Mouse (Mus musculus): ENCODE results near the gene Rab34.
"Not testable (repeated sequence)": the region's sequence is repeated elsewhere in the genome, so short reads cannot be mapped to it uniquely, and the experiment has no call there.

Rab34 gene

GRCm38 (mm10) chr11:78180081-78180761 lies 8.0 kb upstream of the Rab34 start:
- DNase-seq (ENCODE audit: low read depth) = no peak

- DNase-seq (ENCODE audit: low read depth) = no peak
These were observed 6.3 kb upstream of the Rab34 start for GRCm38 (mm10) chr11:78181830-78182357.

DNA sequence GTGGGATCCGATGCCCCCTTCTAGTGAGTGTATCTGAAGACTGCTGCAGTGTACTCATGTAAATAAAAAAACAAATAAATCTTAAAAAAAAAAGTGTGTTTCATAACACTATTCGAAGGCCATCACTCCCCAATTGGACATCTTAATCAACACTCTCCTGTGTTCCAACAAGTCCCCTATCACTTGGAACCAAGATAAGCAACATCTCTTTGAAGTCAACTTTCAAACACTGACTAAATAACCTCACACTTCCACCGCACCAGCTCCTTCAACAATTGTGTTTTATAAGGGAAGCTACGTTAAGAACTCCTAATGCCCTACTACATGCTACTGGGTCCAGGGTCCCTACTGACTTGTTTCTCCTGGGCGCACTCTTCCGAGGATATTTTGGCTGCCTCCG lies 5.8 kb upstream of the Rab34 start:
- DNase-seq (ENCODE audit: low read depth) = no peak

DNA sequence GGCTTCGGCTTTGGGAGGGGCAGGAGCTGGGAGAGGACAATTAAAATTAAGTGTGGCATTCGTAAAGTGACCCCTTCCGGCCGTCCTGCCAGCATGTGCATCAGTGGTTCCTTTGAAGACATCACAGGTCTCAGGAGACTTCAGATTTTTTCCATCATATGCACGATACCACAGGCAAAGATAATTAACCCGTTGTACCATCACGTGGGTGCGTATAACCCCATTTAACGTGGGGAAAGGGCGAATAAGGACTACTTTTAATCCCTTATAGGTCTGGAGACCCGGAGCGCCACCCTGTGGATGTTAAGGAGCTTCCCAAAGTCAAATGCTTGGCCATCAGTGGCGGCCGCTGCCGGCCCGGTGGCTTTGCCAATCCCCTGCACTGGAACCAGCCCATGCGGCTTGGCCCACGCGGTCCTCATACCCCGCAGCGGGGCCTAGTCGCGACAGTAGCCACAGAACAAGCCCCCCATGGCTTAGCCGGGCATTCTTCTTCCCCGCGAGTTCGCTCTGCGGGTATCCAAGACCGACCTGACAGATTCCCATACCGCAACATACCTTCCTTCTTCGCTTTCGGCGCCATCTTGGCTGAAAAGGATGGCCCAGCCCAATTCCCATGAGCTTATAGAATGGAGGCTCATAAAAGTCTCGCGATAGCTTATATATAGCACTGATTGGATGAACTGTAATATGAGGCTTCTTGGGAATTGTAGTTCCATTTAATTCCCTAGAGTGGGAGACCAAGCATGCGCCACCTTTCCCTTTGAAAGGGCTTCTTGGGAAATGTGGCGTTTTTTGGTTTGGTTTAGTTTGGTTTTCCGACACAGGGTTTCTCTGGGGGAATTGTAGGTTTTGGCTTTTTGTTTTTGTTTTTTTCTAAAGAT lies 5.0 kb upstream of the Rab34 start, which contains the start of gene Rpl23a:
Rpl23a (minus strand) TSS at position 624 of the 884 bp plus-strand sequence.
- peak; percentile 94 for DNase-seq (ENCODE audit: low read depth)

DNA sequence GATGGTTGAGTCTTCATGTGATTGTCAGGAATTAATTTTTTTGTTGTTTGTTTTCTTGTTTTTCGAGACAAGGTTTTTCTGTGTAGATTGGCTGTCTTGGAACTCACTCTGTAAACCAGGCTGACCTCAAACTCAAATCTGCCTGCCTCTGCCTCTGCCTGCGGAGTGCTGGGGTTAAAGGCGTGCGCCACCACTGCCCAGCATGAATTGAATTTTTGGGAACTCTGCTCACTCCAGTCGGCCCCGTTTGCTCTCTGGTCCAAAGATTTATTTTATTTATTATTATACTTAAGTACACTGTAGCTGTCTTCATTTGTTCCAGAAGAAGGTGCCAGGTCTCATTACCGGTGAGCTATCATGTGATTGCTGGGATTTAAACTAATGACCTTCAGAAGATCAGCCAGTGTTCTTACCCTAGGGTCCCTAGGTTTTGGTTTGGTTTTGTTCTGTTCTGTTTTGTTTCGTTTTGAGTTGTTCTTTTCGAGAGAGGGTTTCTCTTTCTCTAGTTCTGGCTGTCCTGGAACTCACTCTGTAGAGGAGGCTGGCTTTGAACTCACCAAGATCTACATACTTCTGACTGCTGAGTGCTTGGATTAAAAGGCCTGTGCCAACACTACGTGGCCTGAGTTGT lies 4.2 kb upstream of the Rab34 start:
- no peak for DNase-seq (ENCODE audit: low read depth)

GRCm38 (mm10) chr11:78184702-78185101 lies 3.5 kb upstream of the Rab34 start:
- DNase-seq (ENCODE audit: low read depth) = not testable (repeated sequence)

DNA sequence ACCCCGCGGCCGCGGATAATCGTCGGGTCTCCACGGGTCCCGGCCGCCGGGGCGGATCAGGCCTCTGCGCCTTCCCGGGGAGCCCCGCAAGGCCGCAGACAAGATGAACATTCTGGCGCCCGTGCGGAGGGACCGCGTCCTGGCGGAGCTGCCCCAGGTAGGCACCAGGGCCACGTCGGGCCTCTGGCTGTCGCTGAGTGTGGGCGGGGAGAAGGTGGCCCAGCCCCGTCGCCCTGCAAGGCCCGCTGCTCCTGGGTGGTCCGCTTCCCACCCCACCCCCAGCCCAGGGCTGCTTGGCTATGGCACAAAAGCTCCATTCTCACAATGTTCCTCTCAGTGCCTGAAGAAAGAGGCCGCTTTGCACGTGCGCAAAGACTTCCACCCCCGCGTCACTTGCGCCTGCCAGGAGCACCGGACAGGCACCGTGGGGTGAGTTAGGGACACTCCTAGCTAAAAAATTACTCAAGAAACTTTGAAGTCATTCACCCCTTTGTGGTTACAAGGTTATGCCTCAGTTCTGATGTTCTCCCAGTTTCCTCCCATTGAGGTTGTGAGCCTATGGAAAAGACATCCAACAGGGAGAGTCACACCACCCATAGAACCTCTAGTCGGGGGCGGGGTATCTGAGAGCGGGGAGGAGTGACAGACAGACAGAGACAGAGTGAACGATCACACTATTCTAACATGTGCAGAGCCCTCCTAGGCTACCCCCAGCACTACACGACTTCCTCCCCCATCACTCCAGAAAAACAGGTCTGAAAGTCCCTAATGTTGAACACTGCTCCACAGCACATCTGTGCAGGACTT lies 1.2 kb downstream of the Rab34 start:
- DNase-seq (ENCODE audit: low read depth) = peak; percentile 81

GRCm38 (mm10) chr11:78190041-78190440 lies 1.8 kb downstream of the Rab34 start:
- no peak for DNase-seq (ENCODE audit: low read depth)

DNA sequence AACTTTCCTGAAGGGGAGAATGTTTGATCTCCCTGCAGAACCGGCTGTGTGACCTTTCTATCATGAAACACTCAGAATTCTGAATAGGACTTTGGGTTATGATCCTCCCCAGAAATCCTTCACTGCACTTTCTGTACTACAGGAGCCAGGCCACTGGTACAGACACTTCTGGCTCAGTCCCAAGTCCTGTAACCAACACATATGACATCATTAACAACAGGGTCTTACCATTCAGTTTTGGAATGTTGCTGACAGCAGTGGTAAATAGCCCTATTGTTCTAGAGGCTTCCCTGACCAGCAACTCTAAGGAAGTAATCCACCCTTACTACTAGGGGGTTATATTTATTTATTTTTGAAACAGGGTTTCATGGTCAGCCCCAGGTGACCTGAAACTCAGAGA lies 4.9 kb downstream of the Rab34 start, which contains the start of gene Proca1:
Proca1 (plus strand) TSS at position 280 of the 400 bp plus-strand sequence.
- peak; percentile 26 for DNase-seq (ENCODE audit: low read depth)

DNA sequence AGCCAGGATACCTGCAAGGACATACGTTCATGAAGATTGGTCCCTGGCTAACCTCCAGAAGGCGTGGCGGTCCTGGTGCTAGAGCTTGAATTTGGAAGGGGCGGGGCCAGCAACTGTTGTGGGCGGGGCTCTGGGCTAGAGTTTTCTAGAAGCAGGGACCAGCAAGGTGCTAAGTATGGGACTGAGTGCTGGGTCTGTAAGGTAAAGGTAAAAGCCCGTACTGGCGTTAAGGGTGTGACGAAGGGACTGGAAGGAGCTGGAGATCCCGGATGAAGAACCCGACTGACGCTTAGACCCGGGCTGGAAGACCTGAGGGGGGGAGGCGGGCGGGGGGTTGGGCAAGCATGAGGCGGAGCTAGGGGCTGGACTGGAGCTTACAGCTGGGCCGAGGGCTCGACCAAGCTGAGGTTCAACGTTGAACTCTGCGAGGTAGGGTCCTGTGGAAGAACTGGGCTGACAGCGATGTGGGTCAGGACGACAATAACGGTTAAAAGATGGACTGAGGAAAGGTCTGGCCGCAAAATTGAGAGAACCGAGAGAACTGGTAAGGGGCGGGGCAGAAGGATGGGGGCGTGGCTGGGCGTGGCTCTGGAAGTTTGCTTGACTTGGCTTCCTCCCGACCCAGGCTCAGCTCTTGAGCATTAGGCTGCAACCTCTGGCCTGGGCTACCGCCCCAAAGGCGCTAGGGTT lies 6.3 kb downstream of the Rab34 start:
- DNase-seq (ENCODE audit: low read depth) = no peak

- DNase-seq (ENCODE audit: low read depth) = no peak
These were observed 7.1 kb downstream of the Rab34 start for GRCm38 (mm10) chr11:78195101-78195863.

- no peak for DNase-seq (ENCODE audit: low read depth)
These were observed 14.1 kb downstream of the Rab34 start for GRCm38 (mm10) chr11:78202372-78202771.

DNA sequence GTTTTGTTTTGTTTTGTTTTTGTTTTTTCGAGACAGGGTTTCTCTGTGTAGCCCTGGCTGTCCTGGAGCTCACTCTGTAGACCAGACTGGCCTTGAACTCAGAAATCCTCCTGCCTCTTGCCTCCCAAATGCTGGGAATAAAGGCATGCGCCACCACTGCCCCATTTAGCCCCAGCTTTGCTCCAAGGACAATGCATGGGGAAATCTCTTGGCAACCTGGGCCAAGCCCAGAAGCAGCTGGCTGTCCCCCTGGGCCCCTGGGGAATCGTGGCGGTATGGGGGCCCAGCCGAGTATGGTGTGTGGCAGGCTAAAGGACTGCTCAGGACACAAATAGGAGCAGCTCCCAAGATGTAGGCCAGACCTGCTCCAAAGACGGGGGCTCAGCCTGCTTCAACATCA lies 16.1 kb downstream of the Rab34 start:
- no peak for DNase-seq (ENCODE audit: low read depth)

GRCm38 (mm10) chr11:78205361-78206206 lies 17.4 kb downstream of the Rab34 start:
- DNase-seq (ENCODE audit: low read depth) = no peak

DNA sequence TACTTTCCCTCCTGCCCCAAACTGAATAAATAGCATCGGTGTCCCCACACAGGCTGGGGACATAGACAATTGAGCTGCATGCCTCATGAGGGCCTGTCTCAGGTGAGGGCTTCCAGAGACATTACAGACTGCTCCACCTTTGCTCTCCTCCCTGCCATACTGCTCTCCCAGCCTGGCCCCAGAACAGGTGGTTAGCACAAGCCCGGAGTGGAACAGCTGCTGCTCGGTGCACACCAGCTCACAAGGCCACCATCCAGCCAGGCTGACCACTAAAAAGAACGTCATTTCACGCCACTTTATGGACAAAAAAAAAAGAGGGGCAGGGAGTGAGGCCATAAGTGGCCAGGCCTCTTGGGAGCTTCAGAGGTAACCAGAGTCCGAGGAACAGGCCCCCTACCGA lies 19.0 kb downstream of the Rab34 start:
- no peak for DNase-seq (ENCODE audit: low read depth)

GRCm38 (mm10) chr11:78209886-78210285 lies 21.7 kb downstream of the Rab34 start:
- no peak for DNase-seq (ENCODE audit: low read depth)

- no peak for DNase-seq (ENCODE audit: low read depth)
These were observed 22.4 kb downstream of the Rab34 start for GRCm38 (mm10) chr11:78210615-78211014.

GRCm38 (mm10) chr11:78211513-78211912 lies 23.3 kb downstream of the Rab34 start:
- DNase-seq (ENCODE audit: low read depth) = no peak

All from NIH3T3 (cell line).